ENCODE assay signal across 19 mouse cellular contexts in the genomic region with DNA sequence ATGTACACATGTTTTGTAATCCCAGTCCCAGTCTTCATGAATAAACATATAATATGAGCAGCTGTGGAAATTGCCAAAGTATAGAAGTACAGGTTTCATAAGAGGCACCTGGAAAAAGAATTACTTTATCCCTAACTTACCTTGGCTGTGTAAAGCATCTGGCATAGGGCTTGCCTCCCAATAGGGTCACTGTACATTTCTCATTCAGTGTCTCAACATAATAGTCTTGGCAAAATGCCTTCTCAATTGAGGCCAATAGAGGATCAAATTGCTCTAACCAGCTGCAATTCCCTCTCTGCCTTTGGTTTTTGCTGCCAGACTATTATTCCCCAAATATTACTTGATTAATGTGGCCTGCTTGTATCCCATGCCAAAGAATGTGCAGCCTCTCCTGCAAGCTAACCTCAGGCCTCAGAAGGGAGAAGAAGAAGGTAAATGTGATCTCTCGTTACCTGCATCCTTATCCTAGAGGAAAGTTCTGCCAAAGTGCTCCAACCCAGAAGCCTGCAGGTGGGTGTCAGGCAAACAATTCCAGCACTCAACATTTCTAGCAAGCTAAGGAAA.
"Had no signal": no experiment of that assay in that cellular context is flagged by ENCODE, and none has a peak within 500 bp of the region (broad histone marks: within the 10 kb centered on the region; RNA-seq: fewer than 3 reads in every experiment).

No protein-coding gene starts in this region.

- H3K4me3 ChIP-seq: kidney, embryonic 15.5 days; liver, embryonic 13.5 days; midbrain, embryonic 12.5 days; midbrain, embryonic 15.5 days; neural tube, embryonic 12.5 days; neural tube, embryonic 15.5 days had no signal

- ATAC-seq: midbrain, embryonic 15.5 days had no signal

- H3K27me3 ChIP-seq: kidney, embryonic 15.5 days; liver, embryonic 13.5 days; midbrain, embryonic 12.5 days; midbrain, embryonic 15.5 days; neural tube, embryonic 12.5 days; neural tube, embryonic 15.5 days had no signal

- H3K9me3 ChIP-seq: kidney, embryonic 15.5 days; liver, embryonic 13.5 days; midbrain, embryonic 12.5 days; midbrain, embryonic 15.5 days; neural tube, embryonic 12.5 days; neural tube, embryonic 15.5 days had no signal

- H3K4me1 ChIP-seq: kidney, embryonic 15.5 days; liver, embryonic 13.5 days; midbrain, embryonic 12.5 days; midbrain, embryonic 15.5 days; neural tube, embryonic 12.5 days; neural tube, embryonic 15.5 days had no signal

- H3K9ac ChIP-seq: kidney, embryonic 15.5 days; liver, embryonic 13.5 days; midbrain, embryonic 12.5 days; midbrain, embryonic 15.5 days; neural tube, embryonic 12.5 days; neural tube, embryonic 15.5 days had no signal

- H3K27ac ChIP-seq: kidney, embryonic 15.5 days; liver, embryonic 13.5 days; midbrain, embryonic 12.5 days; midbrain, embryonic 15.5 days; neural tube, embryonic 12.5 days; neural tube, embryonic 15.5 days; stomach, postnatal 0 days had no signal

- H3K4me2 ChIP-seq: kidney, embryonic 15.5 days; liver, embryonic 13.5 days; midbrain, embryonic 12.5 days; midbrain, embryonic 15.5 days; neural tube, embryonic 12.5 days; neural tube, embryonic 15.5 days had no signal

- DNase-seq: kidney, postnatal 14 days; kidney, postnatal 4 days; left cerebral cortex, postnatal 4 days; liver, embryonic 13.5 days; lung, adult 2 months; lung, postnatal 14 days; lung, postnatal 4 days; right cerebral cortex, adult 18-20 months; right cerebral cortex, postnatal 14 days; right cerebral cortex, postnatal 4 days; thymus, adult 2 months; thymus, postnatal 14 days; thymus, postnatal 4 days had no signal

- H3K36me3 ChIP-seq: kidney, embryonic 15.5 days; liver, embryonic 13.5 days; midbrain, embryonic 12.5 days; midbrain, embryonic 15.5 days; neural tube, embryonic 12.5 days; neural tube, embryonic 15.5 days had no signal
